Mouse (Mus musculus) midbrain, embryonic 10.5 days (tissue): ENCODE results near the gene Afm. TPM values are rescaled to one million over a fixed set of nuclear protein-coding genes. Genes with fewer than 3 reads are reported as not detected.

ENCODE experiments used
- DNase-seq: peaks from one replicate; pipeline ENCODE4 v3.0.0-alpha.2; 2017; ENCODE audit warnings: low spot score
- H3K27ac ChIP-seq: fragments of 300-500 bp; sonication (generic); replicated peaks from 2 replicates; pipeline ENCODE4 v1.5.1; 2016; ENCODE audit warnings: mild to moderate bottlenecking
- H3K27me3 ChIP-seq: fragments of 300-500 bp; sonication (generic); 2 replicates; pipeline ENCODE4 v1.6.1; 2016; ENCODE audit warnings: low read depth, mild to moderate bottlenecking; ENCODE audit not compliant: poor library complexity, severe bottlenecking
- H3K36me3 ChIP-seq: fragments of 300-500 bp; sonication (generic); 2 replicates; pipeline ENCODE4 v1.6.1; 2016; ENCODE audit warnings: mild to moderate bottlenecking, moderate library complexity
- H3K4me1 ChIP-seq: fragments of 300-500 bp; sonication (generic); 2 replicates; pipeline ENCODE4 v1.6.1; 2016
- H3K4me3 ChIP-seq: fragments of 300-500 bp; sonication (generic); 2 replicates; pipeline ENCODE4 v1.5.1; 2016; ENCODE audit warnings: mild to moderate bottlenecking, moderate library complexity
- H3K9me3 ChIP-seq: fragments of 300-500 bp; sonication (generic); replicated peaks from 2 replicates; pipeline ENCODE4 v1.6.1; 2016; ENCODE audit warnings: mild to moderate bottlenecking
- WGBS: fragments of 180-500 bp; shearing (Covaris S2); methylation state at CpG from one replicate; pipeline ENCODE4 v1.1.7; 2016; 5-methylcytosine and 5-hydroxymethylcytosine counted together
- polyA plus RNA-seq: library from polyadenylated mRNA; unstranded; fragments of >200 nt; fragmentation: Nextera tagmentation; extraction: Ambion mirVana; gene quantifications from 2 replicates; pipeline ENCODE4 v1.2.1, GENCODE M21; 2016

Afm gene
- polyA plus RNA-seq, 1 experiment from 2014 or later, result not detected

DNA sequence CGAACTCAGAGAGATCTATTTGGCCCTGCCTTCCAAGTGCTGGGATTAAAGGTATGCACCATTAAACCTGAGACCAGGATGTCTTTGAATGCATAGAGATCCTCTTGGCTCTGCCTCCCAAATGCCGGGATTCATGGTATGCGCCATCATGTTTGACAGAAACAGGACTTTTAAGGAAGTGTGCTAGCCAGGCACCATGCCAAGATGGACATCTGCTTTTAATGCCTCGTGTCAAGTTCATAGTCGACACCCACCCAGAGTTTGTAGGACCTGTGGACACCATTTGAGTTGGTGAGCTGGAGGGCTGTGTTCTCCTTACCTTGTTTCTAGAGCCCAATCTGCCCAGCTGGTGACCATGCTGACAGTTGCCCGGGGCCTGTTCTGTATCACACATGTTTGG lies 73.2 kb downstream of the Afm start:
- Histone ChIP-seq H3K4me1 (no peaks in the 10 kb centered on the region; the same call in 1 of the 2 replicates), H3K4me3 (no peak overlapping the region), H3K9me3 (no peaks in the 10 kb centered on the region), H3K27ac (no peak overlapping the region), H3K27me3 (peaks cover 5% of the 10 kb centered on the region), H3K36me3 (no peaks in the 10 kb centered on the region)
- WGBS, result 93% methylated on average over 6 of the region's 6 CpGs
- DNase-seq, result no peak

DNA sequence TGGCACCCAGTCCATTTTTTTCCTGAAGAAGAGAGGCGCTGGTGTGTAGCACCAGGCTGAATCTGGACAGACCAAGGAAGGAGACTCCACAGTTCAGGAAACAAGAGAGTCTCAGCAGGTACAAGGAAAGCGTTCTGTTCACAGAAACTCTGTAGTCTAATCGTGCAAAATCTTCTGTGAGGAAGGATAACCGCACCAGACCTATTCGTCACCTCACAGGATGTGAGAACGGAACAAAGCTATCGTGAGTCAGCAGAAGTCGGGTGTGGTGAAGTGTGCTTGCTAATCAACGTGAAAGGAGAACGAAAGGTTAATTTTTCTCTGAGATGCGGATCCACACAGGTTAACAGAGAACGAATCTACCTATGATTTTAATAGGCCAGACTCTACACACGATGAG lies 76.2 kb downstream of the Afm start:
- no peak for DNase-seq

DNA sequence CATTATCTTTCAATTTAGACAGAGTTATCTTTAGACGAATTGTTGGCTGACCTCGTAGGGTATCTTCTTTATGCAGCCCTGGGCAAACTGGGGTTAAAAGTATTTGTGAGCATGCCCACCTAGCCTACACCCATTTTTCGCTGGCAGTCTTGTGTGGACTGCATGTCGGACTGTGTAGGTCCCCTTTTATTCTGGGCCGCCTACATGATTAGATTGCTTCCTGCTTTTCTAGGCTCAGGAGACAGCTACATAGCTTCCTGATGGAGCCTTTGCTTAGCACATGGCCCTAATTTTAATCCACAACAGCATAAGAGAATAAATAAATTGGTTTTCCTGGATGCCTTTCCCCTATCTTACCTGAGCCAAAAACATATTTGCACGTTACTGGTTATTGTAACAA lies 77.4 kb downstream of the Afm start:
- 92% methylated on average over 6 of the region's 6 CpGs for WGBS
- Histone ChIP-seq H3K36me3 (no peaks in the 10 kb centered on the region), H3K9me3 (no peaks in the 10 kb centered on the region), H3K4me3 (no peak overlapping the region), H3K4me1 (no peaks in the 10 kb centered on the region), H3K27ac (no peak overlapping the region), H3K27me3 (no peaks in the 10 kb centered on the region)
- no peak for DNase-seq

More for the DNA sequence above, 76.2 kb downstream of the Afm start:
- 92% methylated on average over 13 of the region's 13 CpGs for WGBS
- H3K4me1 ChIP-seq, result no peaks in the 10 kb centered on the region
- H3K36me3 ChIP-seq, result no peaks in the 10 kb centered on the region
- no peak overlapping the region for H3K27ac ChIP-seq
- no peaks in the 10 kb centered on the region for H3K27me3 ChIP-seq
- no peaks in the 10 kb centered on the region for H3K9me3 ChIP-seq
- H3K4me3 ChIP-seq, result no peak overlapping the region

DNA sequence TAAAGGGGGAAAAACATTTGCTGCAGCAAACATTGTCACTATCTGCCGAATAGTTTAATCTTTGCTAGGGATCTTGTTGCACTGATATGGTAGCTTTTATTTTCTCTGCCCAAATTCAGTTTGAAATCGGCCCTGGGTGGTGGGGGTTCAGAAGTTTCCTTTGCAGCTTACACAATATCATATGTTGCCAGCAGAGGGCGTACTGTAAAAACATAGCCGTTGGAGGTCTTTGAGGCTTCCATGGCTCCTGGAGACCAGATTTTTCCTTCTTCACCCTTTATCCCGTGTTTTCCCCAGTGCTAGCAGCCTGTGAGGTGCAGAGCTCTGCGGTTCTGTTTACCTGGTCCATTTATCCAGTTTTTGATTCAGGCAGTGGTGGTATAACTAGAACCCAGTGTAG lies 82.7 kb downstream of the Afm start:
- no peaks in the 10 kb centered on the region for H3K4me1 ChIP-seq
- peak; percentile 51 for DNase-seq
- H3K36me3 ChIP-seq, result no peaks in the 10 kb centered on the region
- H3K9me3 ChIP-seq, result no peaks in the 10 kb centered on the region
- no peak overlapping the region for H3K27ac ChIP-seq
- no peaks in the 10 kb centered on the region for H3K27me3 ChIP-seq
- WGBS, result 25% methylated on average over 6 of the region's 6 CpGs
- no peak overlapping the region for H3K4me3 ChIP-seq

Other genes with a start within 250 kb of the Afm start
- 22.7 and 23.1 TPM in 2 replicates for gene Ankrd17, start 152.4 kb upstream of the Afm start, polyA plus RNA-seq
- gene Gm9958, start 151.7 kb upstream of the Afm start, polyA plus RNA-seq, result 8.2 and 9.2 TPM in 2 replicates
- gene Alb, start 58.0 kb upstream of the Afm start, polyA plus RNA-seq, result not detected in 2 replicates
- gene Afp, start 28.2 kb upstream of the Afm start, polyA plus RNA-seq, result 0.16 TPM in 1 of 2 replicates, not detected in the other
- gene 5830473C10Rik, start 42.2 kb downstream of the Afm start, polyA plus RNA-seq, result not detected in 2 replicates
- 0.37 TPM in 1 of 2 replicates, not detected in the other for gene Rassf6, start 121.7 kb downstream of the Afm start, polyA plus RNA-seq
- 0.07 TPM in 1 of 2 replicates, not detected in the other for gene Cxcl5, start 240.4 kb downstream of the Afm start, polyA plus RNA-seq
- 7.3 and 9.7 TPM in 2 replicates for gene Ppbp, start 249.6 kb downstream of the Afm start, polyA plus RNA-seq